Mouse (Mus musculus): ENCODE results near the gene Trappc6b.

DNA sequence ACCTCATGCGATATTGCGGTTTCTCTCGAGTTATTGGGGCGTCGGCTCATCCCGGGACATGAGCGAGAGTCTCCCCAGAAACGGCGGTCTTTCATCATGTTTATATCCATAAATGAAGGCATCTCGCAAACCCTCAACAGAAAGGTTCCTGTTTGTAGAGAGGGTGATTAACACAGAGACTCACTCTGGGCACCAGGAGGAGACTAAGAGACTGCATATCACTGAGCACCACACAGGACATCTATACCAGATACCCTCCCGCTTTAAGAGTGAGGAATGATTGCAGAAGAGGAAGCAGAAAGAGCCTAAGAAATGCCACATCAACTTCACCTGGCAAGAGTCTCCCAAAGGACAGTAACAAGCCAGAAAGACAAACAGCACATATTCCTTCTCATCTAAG is 5.0 kb downstream of the Trappc6b start:
- TF ChIP-seq GATA1 (IDR thresholded peaks at IDR 0.05; ENCODE audit: low read length) (no peak), TAL1 (IDR thresholded peaks at IDR 0.05; ENCODE audit: low read length) (no peak)
